Mouse (Mus musculus) spleen, adult 10 weeks (tissue): Measurements from ENCODE around the gene Olfr19. TPM values are rescaled to one million over a fixed set of nuclear protein-coding genes. Genes with fewer than 3 reads are reported as not detected.

ENCODE experiments used
- polyA plus RNA-seq: library from polyadenylated mRNA; stranded (reverse); fragments of 350-450 nt; fragmentation: Illumina TruSeq; extraction: RNeasy Lipid Tissue Mini Kit (QIAGEN cat#74804); gene quantifications from one replicate; pipeline ENCODE4 v1.2.3, GENCODE M21; 2015; ENCODE audit warnings: low replicate concordance; ENCODE audit not compliant: insufficient read depth

Gene Olfr19
- polyA plus RNA-seq: not detected

GRCm38 (mm10) chr16:16676305-16676704 lies at the start of gene Olfr19:
TSS of gene Olfr19 (minus strand) at chr16:16676405.

Other genes starting within 250 kb of the Olfr19 start
- gene Fgd4, start 75.9 kb downstream of the Olfr19 start, polyA plus RNA-seq: 5.2 TPM
- not detected for gene Spag6l, start 153.1 kb upstream of the Olfr19 start, polyA plus RNA-seq
- gene Igll1, start 187.6 kb upstream of the Olfr19 start, polyA plus RNA-seq: not detected
- 78.8 TPM for gene Top3b, start 194.3 kb upstream of the Olfr19 start, polyA plus RNA-seq
- gene Vpreb1, start 194.4 kb upstream of the Olfr19 start, polyA plus RNA-seq: 0.70 TPM
- gene Ppm1f, start 220.1 kb upstream of the Olfr19 start, polyA plus RNA-seq: 17.6 TPM